Mouse (Mus musculus) thymus, adult 18-20 months (tissue): ENCODE results near the gene Ndufv3.
"Not testable (repeated sequence)": the region's sequence is repeated elsewhere in the genome, so short reads cannot be mapped to it uniquely, and the experiment has no call there.

Experiments
- DNase-seq, 2 experiments: peaks; one replicate each; pipeline ENCODE4 v3.0.0; 2022; ENCODE audit warnings: mixed read lengths in 2 of 2

The Ndufv3 gene

GRCm38 (mm10) chr17:31512593-31512992 is 7.3 kb upstream of the Ndufv3 start:
- DNase-seq: no peak

GRCm38 (mm10) chr17:31514696-31515095 is 5.2 kb upstream of the Ndufv3 start:
- DNase-seq: no peak

- no peak for DNase-seq
Observed at GRCm38 (mm10) chr17:31519344-31519945, 470 bp upstream of the Ndufv3 start.

DNA sequence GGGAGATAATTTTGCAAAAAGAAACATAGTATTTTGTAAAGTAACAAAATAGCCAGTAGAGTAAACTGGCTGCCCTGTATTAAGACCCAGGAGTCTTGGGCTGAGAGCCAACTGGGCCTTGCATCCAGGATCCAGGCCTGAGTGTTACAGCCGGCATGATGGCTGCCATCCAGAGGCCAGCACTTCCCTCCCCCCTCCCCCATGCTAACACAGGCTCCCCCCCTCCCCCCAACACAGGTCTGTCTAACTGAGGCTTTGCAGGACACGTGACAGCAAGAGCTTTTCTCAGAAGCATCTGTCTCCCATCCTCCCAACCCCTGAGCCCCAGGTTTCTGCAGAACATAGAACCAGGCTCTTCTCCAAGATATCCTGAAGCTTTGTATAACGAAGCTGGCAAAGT is 980 bp downstream of the Ndufv3 start:
- no peak for DNase-seq

GRCm38 (mm10) chr17:31521948-31522347 is 2.0 kb downstream of the Ndufv3 start:
- no peak for DNase-seq

- no peak for DNase-seq
Observed at GRCm38 (mm10) chr17:31525114-31525513, 5.2 kb downstream of the Ndufv3 start.

DNA sequence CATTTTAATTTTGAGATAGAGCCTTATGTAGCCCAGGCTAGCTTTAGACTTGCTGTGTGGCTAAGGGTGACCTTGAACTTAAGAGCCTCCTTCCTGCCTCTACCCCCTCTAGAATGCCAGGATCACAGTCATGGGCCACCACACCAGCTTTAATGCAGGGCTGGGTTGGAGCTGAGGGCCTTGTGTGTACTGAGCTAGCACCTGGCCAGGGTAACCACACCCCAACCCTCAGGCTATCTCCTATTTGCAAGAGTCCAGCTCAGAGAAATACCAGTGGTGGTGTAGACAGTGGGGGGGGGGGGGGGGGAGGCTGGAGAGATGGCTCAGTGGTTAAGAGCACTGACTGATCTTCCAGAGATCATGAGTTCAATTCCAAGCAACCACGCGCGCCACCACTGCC is 5.9 kb downstream of the Ndufv3 start:
- DNase-seq: no peak

- DNase-seq: no peak
Observed at GRCm38 (mm10) chr17:31529314-31529713, 9.4 kb downstream of the Ndufv3 start.

DNA sequence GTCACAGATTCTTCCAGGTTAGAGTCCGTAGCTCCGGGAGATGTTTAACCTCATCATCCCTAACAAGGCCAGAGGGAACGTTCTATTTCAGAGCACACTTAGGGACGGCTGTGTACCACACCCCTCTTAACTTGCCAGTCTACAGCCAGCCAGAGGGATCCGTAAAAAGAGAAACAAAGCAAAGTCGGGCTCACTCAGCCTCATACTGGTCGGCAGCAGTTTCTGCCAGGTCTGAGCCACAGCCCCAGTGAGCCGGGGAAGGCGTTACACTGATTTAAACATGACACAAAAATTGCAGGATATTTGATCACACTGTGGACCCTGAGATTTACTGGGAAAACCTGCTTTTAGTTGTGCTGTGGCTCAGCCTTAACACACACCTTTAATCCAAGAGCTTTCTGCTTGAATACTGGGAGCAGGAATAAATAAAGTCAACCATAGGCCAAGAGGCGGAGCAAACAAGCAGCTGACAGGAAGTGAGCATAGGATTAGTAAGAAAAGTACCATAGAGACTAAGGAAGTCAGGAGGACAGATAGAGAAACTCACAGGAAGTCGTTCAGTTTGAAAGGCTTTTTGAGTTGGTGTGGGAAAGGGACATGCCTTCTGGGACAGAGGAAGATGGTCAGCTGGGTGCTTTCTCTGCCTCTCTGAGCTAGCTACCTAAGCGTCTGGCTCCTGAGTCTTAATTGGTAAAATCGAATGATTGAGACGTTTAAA is 11.7 kb downstream of the Ndufv3 start:
- no peak for DNase-seq

DNA sequence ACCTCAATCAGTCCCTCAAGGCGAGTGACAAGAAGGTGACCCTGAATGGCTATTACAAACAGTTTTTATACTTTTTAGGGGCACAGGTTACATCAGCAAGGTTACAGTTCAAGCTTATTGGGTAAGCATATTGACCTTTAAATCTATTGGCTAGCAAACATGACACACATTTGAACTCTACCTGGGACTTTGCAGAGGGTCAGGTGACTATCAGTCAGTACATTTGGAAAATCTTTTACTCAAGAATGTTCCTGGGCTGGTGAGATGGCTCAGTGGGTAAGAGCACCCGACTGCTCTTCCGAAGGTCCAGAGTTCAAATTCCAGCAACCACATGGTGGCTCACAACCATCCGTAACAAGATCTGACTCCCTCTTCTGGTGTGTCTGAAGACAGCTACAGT is 12.4 kb downstream of the Ndufv3 start:
- not testable (repeated sequence) for DNase-seq

GRCm38 (mm10) chr17:31535358-31535757 is 15.4 kb downstream of the Ndufv3 start:
- no peak for DNase-seq

DNA sequence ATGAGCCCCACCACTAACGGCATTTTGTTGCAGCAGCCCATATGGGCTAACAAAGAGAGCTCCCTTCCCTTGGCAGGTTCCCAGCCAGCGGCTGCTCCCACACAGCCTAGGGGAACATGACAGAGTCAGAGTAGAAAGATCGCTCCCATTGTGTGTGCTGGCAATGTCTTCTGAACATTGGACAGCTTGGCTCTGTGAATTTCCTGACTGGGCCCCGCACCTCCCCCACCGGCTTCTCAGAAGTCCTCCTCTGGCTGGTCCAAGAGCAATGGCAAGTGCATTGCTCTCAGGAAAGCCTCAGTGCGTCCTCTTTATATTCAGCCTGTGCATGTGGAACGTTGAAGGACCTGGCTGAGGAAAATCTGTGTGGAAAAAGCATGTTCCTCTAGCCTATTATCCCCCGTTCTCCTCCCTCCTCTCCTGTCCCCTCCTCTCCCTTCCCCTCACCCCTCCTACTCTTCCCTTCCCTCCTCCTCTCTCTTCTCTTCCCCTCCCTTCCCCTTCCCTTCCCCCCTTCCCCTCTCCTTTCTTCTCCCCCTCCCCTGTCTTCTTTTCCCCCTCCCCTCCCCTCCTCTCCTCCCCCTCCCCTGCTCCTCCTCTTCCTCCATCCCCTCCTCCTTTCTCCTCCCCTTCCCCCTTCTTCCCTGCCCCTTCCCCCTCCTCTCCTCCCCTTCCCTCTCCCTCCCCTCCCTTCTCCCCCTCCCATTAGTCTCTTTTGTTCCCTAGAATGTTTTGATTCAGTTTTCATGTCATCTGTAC is 16.1 kb downstream of the Ndufv3 start:
- no peak for DNase-seq

DNA sequence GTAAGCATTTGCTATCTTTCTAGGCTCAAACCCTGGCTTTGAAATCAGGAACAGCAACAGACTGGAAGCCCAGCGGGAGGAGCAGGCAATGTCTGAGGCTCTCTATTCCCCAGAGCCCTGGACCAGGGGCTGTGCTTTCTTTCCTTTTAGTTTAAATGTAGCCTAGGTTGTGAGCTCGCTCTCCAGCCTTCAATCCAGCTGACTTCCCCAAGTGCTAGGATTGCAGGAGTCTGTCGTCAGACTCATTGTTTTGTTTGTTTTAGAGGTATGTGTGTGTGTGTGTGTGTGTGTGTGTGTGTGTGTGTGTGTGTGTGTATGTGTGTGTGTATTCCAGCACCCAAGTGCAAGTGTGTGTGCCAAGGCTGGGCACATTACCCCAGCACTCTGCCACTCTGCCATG is 20.2 kb downstream of the Ndufv3 start:
- DNase-seq: no peak

- DNase-seq: no peak
Observed at GRCm38 (mm10) chr17:31540809-31541459, 21.0 kb downstream of the Ndufv3 start.

- no peak for DNase-seq
Observed at GRCm38 (mm10) chr17:31541460-31541831, 21.5 kb downstream of the Ndufv3 start.

DNA sequence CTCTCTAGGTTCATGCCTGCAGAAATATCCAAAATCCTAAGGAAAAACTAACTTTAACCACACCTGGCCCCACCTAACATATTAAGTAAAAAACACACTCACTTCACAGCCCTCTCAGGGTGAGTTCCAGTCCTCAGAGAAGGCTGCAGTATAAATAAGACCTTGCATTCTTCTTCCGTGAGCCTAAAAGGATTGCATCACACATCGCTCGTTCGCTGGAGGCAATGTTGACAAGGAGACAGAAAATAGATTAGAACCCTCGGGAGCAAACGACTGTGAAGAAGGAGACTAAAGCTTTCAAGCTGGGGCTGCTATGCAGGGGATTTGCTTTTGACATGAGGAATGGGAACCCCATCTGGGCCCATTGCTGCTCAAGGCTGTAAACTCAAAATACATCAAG is 23.7 kb downstream of the Ndufv3 start:
- no peak for DNase-seq

GRCm38 (mm10) chr17:31546444-31547196 is 26.7 kb downstream of the Ndufv3 start:
- no peak for DNase-seq

DNA sequence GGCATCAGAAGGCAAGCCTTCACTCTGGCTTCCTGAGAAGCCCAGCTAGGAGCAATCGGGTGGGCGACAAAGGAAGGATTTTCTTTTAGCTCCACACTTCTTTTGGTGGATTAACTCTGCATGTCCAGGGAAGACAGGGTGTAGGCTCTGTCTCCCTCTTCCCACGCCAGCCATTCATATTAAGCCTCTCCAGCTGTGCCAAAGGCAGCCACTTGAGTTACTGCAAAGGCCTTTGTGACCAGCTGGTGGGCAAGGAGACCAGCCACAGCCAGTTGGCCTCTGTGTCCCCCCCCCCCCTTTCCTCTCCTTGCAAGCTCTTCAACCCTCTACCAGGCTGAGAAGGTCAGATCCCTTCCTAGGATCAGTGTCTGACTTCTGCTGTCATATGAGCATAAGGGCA is 28.1 kb downstream of the Ndufv3 start:
- no peak for DNase-seq

- no peak for DNase-seq
Observed at GRCm38 (mm10) chr17:31549389-31549788, 29.5 kb downstream of the Ndufv3 start.

GRCm38 (mm10) chr17:31552601-31553000 is 32.7 kb downstream of the Ndufv3 start:
- not testable (repeated sequence) for DNase-seq

DNA sequence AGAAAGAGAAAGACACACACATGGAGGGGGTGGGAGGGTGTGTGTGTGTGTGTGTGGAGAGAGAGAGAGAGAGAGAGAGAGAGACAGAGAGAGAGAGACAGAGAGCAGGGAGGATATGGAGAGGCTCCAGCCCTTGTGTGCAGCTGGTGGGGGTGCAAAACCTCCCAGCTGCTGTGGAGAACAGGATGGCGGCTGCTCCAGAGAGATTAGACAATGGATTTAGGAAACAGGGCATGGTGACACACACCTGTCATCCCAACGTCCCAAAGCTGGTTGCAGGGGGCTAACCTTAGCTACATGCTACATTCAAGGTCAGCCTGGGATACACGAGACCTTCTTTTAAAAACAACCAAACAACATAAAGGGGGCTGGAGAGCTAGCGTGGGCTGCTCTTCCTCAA is 36.3 kb downstream of the Ndufv3 start:
- DNase-seq: no peak

GRCm38 (mm10) chr17:31557124-31557880 is 37.4 kb downstream of the Ndufv3 start:
- DNase-seq: no peak
